ENCODE assay signal across 8 mouse cellular contexts in genomic region chr17:55944387-55944865, GRCm38 (mm10). TPM values are rescaled to one million over a fixed set of nuclear protein-coding genes. Genes with fewer than 3 reads are reported as not detected.
DNase-seq lines count a peak whose midpoint lies in the region; ATAC-seq and TF ChIP-seq lines count a peak whose summit lies in the region.
"Not testable (repeated sequence)": the region's sequence is repeated elsewhere in the genome, so short reads cannot be mapped to it uniquely, and the experiment has no call there.

No protein-coding gene starts in this region.

- 32% methylated on average over 10 of the region's 10 CpGs for WGBS in embryonic facial prominence, embryonic 12.5 days
- 37% methylated on average over 10 of the region's 10 CpGs for WGBS in hindbrain, embryonic 13.5 days
- WGBS in large intestine, adult 2 months, result 12% methylated on average over 10 of the region's 10 CpGs
- 32% methylated on average over 10 of the region's 10 CpGs for WGBS in liver, embryonic 16.5 days (ENCODE audit: insufficient replicate concordance)
- 36% methylated on average over 10 of the region's 10 CpGs for WGBS in midbrain, embryonic 11.5 days
- WGBS in small intestine, adult 2 months, result 12% methylated on average over 10 of the region's 10 CpGs

- not testable (repeated sequence) for H3K9me3 ChIP-seq in ES-Bruce4 (replicated peaks; ENCODE audit: control insufficient read depth, insufficient read depth, low read length, poor library complexity, severe bottlenecking); embryonic facial prominence, embryonic 12.5 days; hindbrain, embryonic 13.5 days; liver, embryonic 16.5 days (replicated peaks; ENCODE audit: control insufficient read depth, low read length); midbrain, embryonic 11.5 days (ENCODE audit: control insufficient read depth, low read length)

- not testable (repeated sequence) for ATAC-seq in embryonic facial prominence, embryonic 12.5 days (ENCODE audit: insufficient number of reproducible peaks, insufficient read depth, low FRiP score, low TSS enrichment); hindbrain, embryonic 13.5 days (ENCODE audit: low FRiP score); liver, embryonic 16.5 days (ENCODE audit: low read depth); midbrain, embryonic 11.5 days (ENCODE audit: low FRiP score)
- 0 out of 2 replicates have a peak, but pooled peaks have one; percentile 2 for ATAC-seq in frontal cortex, adult (ENCODE audit: low TSS enrichment)

- H3K4me1 ChIP-seq in ES-Bruce4 (ENCODE audit: control insufficient read depth, insufficient read depth, low read length); embryonic facial prominence, embryonic 12.5 days; liver, embryonic 16.5 days (ENCODE audit: control insufficient read depth, low read depth, low read length); midbrain, embryonic 11.5 days (ENCODE audit: control insufficient read depth, insufficient read depth, low read length); small intestine, adult 2 months (ENCODE audit: control insufficient read depth, insufficient read depth, insufficient read length, low read length): not testable (repeated sequence)
- peaks cover 12% of the 10 kb centered on the region for H3K4me1 ChIP-seq in hindbrain, embryonic 13.5 days (replicated peaks)

- peak; percentile 65 for DNase-seq in large intestine, adult 2 months (ENCODE audit: low read depth, low spot score)
- DNase-seq in midbrain, embryonic 11.5 days (ENCODE audit: low spot score, missing footprints), result not testable (repeated sequence)

- H3K4me2 ChIP-seq in embryonic facial prominence, embryonic 12.5 days (replicated peaks), result peak overlapping the region; percentile 78
- peak overlapping the region; percentile 74 for H3K4me2 ChIP-seq in hindbrain, embryonic 13.5 days
- H3K4me2 ChIP-seq in liver, embryonic 16.5 days (ENCODE audit: low read depth, low read length), result peak overlapping the region; percentile 82
- H3K4me2 ChIP-seq in midbrain, embryonic 11.5 days, result peak overlapping the region; percentile 73

- peak overlapping the region; percentile 55 for H3K9ac ChIP-seq in ES-Bruce4 (ENCODE audit: low read depth, poor library complexity, severe bottlenecking)
- H3K9ac ChIP-seq in embryonic facial prominence, embryonic 12.5 days, result not testable (repeated sequence)
- H3K9ac ChIP-seq in hindbrain, embryonic 13.5 days, result peak overlapping the region; percentile 75
- peak overlapping the region; percentile 13; the same call in 1 of the 2 replicates for H3K9ac ChIP-seq in liver, embryonic 16.5 days (ENCODE audit: low read depth, low read length)
- peak overlapping the region; percentile 48; the same call in 1 of the 2 replicates for H3K9ac ChIP-seq in midbrain, embryonic 11.5 days (ENCODE audit: low read length)

- TF ChIP-seq POLR2A in ES-Bruce4 (IDR thresholded peaks at IDR 0.05; ENCODE audit: insufficient read depth, low read length); small intestine, adult 2 months (IDR thresholded peaks at IDR 0.05; ENCODE audit: low read depth, low read length): not testable (repeated sequence)

- TF ChIP-seq CTCF in ES-Bruce4 (IDR thresholded peaks at IDR 0.05; ENCODE audit: low read depth, low read length); small intestine, adult 2 months (IDR thresholded peaks at IDR 0.05; ENCODE audit: extremely low read depth, insufficient read length, insufficient replicate concordance, low read depth, low read length): not testable (repeated sequence)

- H3K36me3 ChIP-seq in ES-Bruce4 (ENCODE audit: control insufficient read depth, insufficient read depth, low read length, poor library complexity, severe bottlenecking); embryonic facial prominence, embryonic 12.5 days; liver, embryonic 16.5 days (ENCODE audit: control insufficient read depth, insufficient read depth); midbrain, embryonic 11.5 days (ENCODE audit: control insufficient read depth, insufficient read depth, low read length); small intestine, adult 2 months (ENCODE audit: control insufficient read depth, insufficient read depth, low read length): not testable (repeated sequence)
- peaks cover 17% of the 10 kb centered on the region for H3K36me3 ChIP-seq in hindbrain, embryonic 13.5 days

- peak overlapping the region; percentile 99 for H3K4me3 ChIP-seq in ES-Bruce4 (ENCODE audit: low read depth, low read length)
- H3K4me3 ChIP-seq in embryonic facial prominence, embryonic 12.5 days, result peak overlapping the region; percentile 52
- H3K4me3 ChIP-seq in hindbrain, embryonic 13.5 days, result peak overlapping the region; percentile 51
- H3K4me3 ChIP-seq in liver, embryonic 16.5 days (ENCODE audit: low read depth, low read length), result peak overlapping the region; percentile 66
- peak overlapping the region; percentile 47 for H3K4me3 ChIP-seq in midbrain, embryonic 11.5 days (ENCODE audit: low read depth, low read length)
- H3K4me3 ChIP-seq in small intestine, adult 2 months (ENCODE audit: low read depth, low read length), result peak overlapping the region; percentile 63

- peak overlapping the region; percentile 46 for H3K27ac ChIP-seq in ES-Bruce4 (ENCODE audit: insufficient read depth, low read length)
- peak overlapping the region; percentile 90; the same call in 1 of the 2 replicates for H3K27ac ChIP-seq in embryonic facial prominence, embryonic 12.5 days
- H3K27ac ChIP-seq in hindbrain, embryonic 13.5 days, result peak overlapping the region; percentile 95
- peak overlapping the region; percentile 89 for H3K27ac ChIP-seq in liver, embryonic 16.5 days (ENCODE audit: low read length)
- H3K27ac ChIP-seq in midbrain, embryonic 11.5 days (ENCODE audit: low read depth, low read length), result not testable (repeated sequence)
- peak overlapping the region; percentile 96 for H3K27ac ChIP-seq in small intestine, adult 2 months (ENCODE audit: insufficient read depth, low read depth, low read length)

- not testable (repeated sequence) for TF ChIP-seq EP300 in ES-Bruce4 (IDR thresholded peaks at IDR 0.05; ENCODE audit: insufficient read depth, low read depth, low read length)

- not testable (repeated sequence) for H3K27me3 ChIP-seq in ES-Bruce4 (ENCODE audit: control insufficient read depth, insufficient read depth, low read length, poor library complexity, severe bottlenecking); embryonic facial prominence, embryonic 12.5 days; hindbrain, embryonic 13.5 days; liver, embryonic 16.5 days (ENCODE audit: control insufficient read depth, insufficient read depth, low read depth, low read length); midbrain, embryonic 11.5 days (ENCODE audit: control insufficient read depth, insufficient read depth, low read length); small intestine, adult 2 months (ENCODE audit: control insufficient read depth, insufficient read depth, low read length)

RNA-seq across cellular contexts. Expression of gene Zfp119b, which starts 4.9 kb away (rescaled TPM):
- 7.5 and 7.8 TPM in 2 replicates for polyA plus RNA-seq in ES-Bruce4 (2011; ENCODE audit: insufficient read depth, insufficient read length, low read depth, missing spikeins)
- 4.9 and 6.2 TPM in 2 replicates for polyA plus RNA-seq in embryonic facial prominence, embryonic 12.5 days (2016; fragmentation: Nextera tagmentation; extraction: Ambion mirVana)
- 8.2 and 8.7 TPM in 2 replicates for polyA plus RNA-seq in hindbrain, embryonic 13.5 days (2015; fragmentation: Nextera tagmentation; extraction: Ambion mirVana)
- 0.45 and 0.60 TPM in 2 replicates for polyA plus RNA-seq in large intestine, adult 2 months (2012; rRNA removed)
- 2.5 and 2.8 TPM in 2 replicates for polyA plus RNA-seq in liver, embryonic 16.5 days (2015; fragmentation: Nextera tagmentation; extraction: Ambion mirVana)
- 6.3 and 6.7 TPM in 2 replicates for polyA plus RNA-seq in midbrain, embryonic 11.5 days (2014; fragmentation: Nextera tagmentation; extraction: Ambion mirVana)
- 0.09 TPM in 1 of 2 replicates, not detected in the other for polyA plus RNA-seq in small intestine, adult 2 months (2012; rRNA removed)

RNA-seq across cellular contexts. Expression of gene Ebi3, which starts 8.0 kb away (rescaled TPM):
- not detected in 2 replicates for polyA plus RNA-seq in ES-Bruce4 (2011; ENCODE audit: insufficient read depth, insufficient read length, low read depth, missing spikeins)
- polyA plus RNA-seq in embryonic facial prominence, embryonic 12.5 days (2016; fragmentation: Nextera tagmentation; extraction: Ambion mirVana), result 1.6 and 2.3 TPM in 2 replicates
- 5.0 and 6.8 TPM in 2 replicates for polyA plus RNA-seq in hindbrain, embryonic 13.5 days (2015; fragmentation: Nextera tagmentation; extraction: Ambion mirVana)
- 5.6 and 7.3 TPM in 2 replicates for polyA plus RNA-seq in large intestine, adult 2 months (2012; rRNA removed)
- 7.6 and 9.8 TPM in 2 replicates for polyA plus RNA-seq in liver, embryonic 16.5 days (2015; fragmentation: Nextera tagmentation; extraction: Ambion mirVana)
- polyA plus RNA-seq in midbrain, embryonic 11.5 days (2014; fragmentation: Nextera tagmentation; extraction: Ambion mirVana), result 2.1 and 2.7 TPM in 2 replicates
- 4.9 and 7.5 TPM in 2 replicates for polyA plus RNA-seq in small intestine, adult 2 months (2012; rRNA removed)

RNA-seq across cellular contexts. Expression of gene Yju2, which starts 14.5 kb away (rescaled TPM):
- 10.7 and 11.0 TPM in 2 replicates for polyA plus RNA-seq in ES-Bruce4 (2011; ENCODE audit: insufficient read depth, insufficient read length, low read depth, missing spikeins)
- polyA plus RNA-seq in embryonic facial prominence, embryonic 12.5 days (2016; fragmentation: Nextera tagmentation; extraction: Ambion mirVana), result 26.8 and 28.3 TPM in 2 replicates
- 23.2 and 25.2 TPM in 2 replicates for polyA plus RNA-seq in hindbrain, embryonic 13.5 days (2015; fragmentation: Nextera tagmentation; extraction: Ambion mirVana)
- polyA plus RNA-seq in large intestine, adult 2 months (2012; rRNA removed), result 5.8 and 7.2 TPM in 2 replicates
- polyA plus RNA-seq in liver, embryonic 16.5 days (2015; fragmentation: Nextera tagmentation; extraction: Ambion mirVana), result 7.2 and 7.5 TPM in 2 replicates
- polyA plus RNA-seq in midbrain, embryonic 11.5 days (2014; fragmentation: Nextera tagmentation; extraction: Ambion mirVana), result 21.3 and 24.4 TPM in 2 replicates
- polyA plus RNA-seq in small intestine, adult 2 months (2012; rRNA removed), result 3.4 and 7.9 TPM in 2 replicates

RNA-seq across cellular contexts. Expression of gene Shd, which starts 25.8 kb away (rescaled TPM):
- 2.5 and 4.3 TPM in 2 replicates for polyA plus RNA-seq in ES-Bruce4 (2011; ENCODE audit: insufficient read depth, insufficient read length, low read depth, missing spikeins)
- 41.4 and 46.8 TPM in 2 replicates for polyA plus RNA-seq in embryonic facial prominence, embryonic 12.5 days (2016; fragmentation: Nextera tagmentation; extraction: Ambion mirVana)
- 170 and 182 TPM in 2 replicates for polyA plus RNA-seq in hindbrain, embryonic 13.5 days (2015; fragmentation: Nextera tagmentation; extraction: Ambion mirVana)
- 1.6 and 1.7 TPM in 2 replicates for polyA plus RNA-seq in large intestine, adult 2 months (2012; rRNA removed)
- polyA plus RNA-seq in liver, embryonic 16.5 days (2015; fragmentation: Nextera tagmentation; extraction: Ambion mirVana), result 0.09 and 0.18 TPM in 2 replicates
- 81.9 and 89.1 TPM in 2 replicates for polyA plus RNA-seq in midbrain, embryonic 11.5 days (2014; fragmentation: Nextera tagmentation; extraction: Ambion mirVana)
- polyA plus RNA-seq in small intestine, adult 2 months (2012; rRNA removed), result 1.1 and 3.4 TPM in 2 replicates

RNA-seq across cellular contexts. Expression of gene Fsd1, which starts 41.9 kb away (rescaled TPM):
- polyA plus RNA-seq in ES-Bruce4 (2011; ENCODE audit: insufficient read depth, insufficient read length, low read depth, missing spikeins), result 22.0 and 46.7 TPM in 2 replicates
- polyA plus RNA-seq in embryonic facial prominence, embryonic 12.5 days (2016; fragmentation: Nextera tagmentation; extraction: Ambion mirVana), result 52.0 and 54.7 TPM in 2 replicates
- polyA plus RNA-seq in hindbrain, embryonic 13.5 days (2015; fragmentation: Nextera tagmentation; extraction: Ambion mirVana), result 159 and 172 TPM in 2 replicates
- 1.3 and 2.3 TPM in 2 replicates for polyA plus RNA-seq in large intestine, adult 2 months (2012; rRNA removed)
- 0.22 and 0.26 TPM in 2 replicates for polyA plus RNA-seq in liver, embryonic 16.5 days (2015; fragmentation: Nextera tagmentation; extraction: Ambion mirVana)
- polyA plus RNA-seq in midbrain, embryonic 11.5 days (2014; fragmentation: Nextera tagmentation; extraction: Ambion mirVana), result 61.2 and 65.6 TPM in 2 replicates
- 0.83 and 3.2 TPM in 2 replicates for polyA plus RNA-seq in small intestine, adult 2 months (2012; rRNA removed)

Comparison
In these comparisons a context has a peak if more than half of its experiments do, and no peak if none do; other contexts are left out.
1. H3K4me3 ChIP-seq: peak in every context shown above with its lines; median percentile 99 in ES-Bruce4; 66 in liver, embryonic 16.5 days; 63 in small intestine, adult 2 months; 52 in embryonic facial prominence, embryonic 12.5 days; 51 in hindbrain, embryonic 13.5 days; 47 in midbrain, embryonic 11.5 days.